Mouse (Mus musculus) neural tube, embryonic 15.5 days (tissue): ENCODE measurements around the gene Olfr1388. TPM values are rescaled to one million over a fixed set of nuclear protein-coding genes. Genes with fewer than 3 reads are reported as not detected.

Experiments used
- polyA plus RNA-seq: library from polyadenylated mRNA; unstranded; fragments of >200 nt; fragmentation: Nextera tagmentation; extraction: Ambion mirVana; gene quantifications from 2 replicates; pipeline ENCODE4 v1.2.1, GENCODE M21; 2015

Olfr1388 gene
- polyA plus RNA-seq, 1 experiment from 2014 or later = not detected

Other genes with a start within 250 kb of the Olfr1388 start
- 0.17 and 0.59 TPM in 2 replicates for gene Btnl9, start 249.5 kb upstream of the Olfr1388 start, polyA plus RNA-seq
- gene Zfp62, start 233.3 kb upstream of the Olfr1388 start, polyA plus RNA-seq = 33.6 and 38.2 TPM in 2 replicates
- gene Mgat1, start 192.4 kb upstream of the Olfr1388 start, polyA plus RNA-seq = 34.0 and 46.2 TPM in 2 replicates
- not detected in 2 replicates for gene Olfr1393, start 158.3 kb upstream of the Olfr1388 start, polyA plus RNA-seq
- not detected in 2 replicates for gene Olfr1392, start 151.3 kb upstream of the Olfr1388 start, polyA plus RNA-seq
- not detected in 2 replicates for gene Olfr10, start 131.9 kb upstream of the Olfr1388 start, polyA plus RNA-seq
- not detected in 2 replicates for gene Olfr1391, start 113.9 kb upstream of the Olfr1388 start, polyA plus RNA-seq
- not detected in 2 replicates for gene Olfr1390, start 101.4 kb upstream of the Olfr1388 start, polyA plus RNA-seq
- not detected in 2 replicates for gene Olfr1389, start 13.6 kb upstream of the Olfr1388 start, polyA plus RNA-seq
- not detected in 2 replicates for gene Olfr1387, start 18.7 kb downstream of the Olfr1388 start, polyA plus RNA-seq
- gene Olfr1386, start 28.4 kb downstream of the Olfr1388 start, polyA plus RNA-seq = not detected in 2 replicates
- not detected in 2 replicates for gene Olfr1385, start 52.4 kb downstream of the Olfr1388 start, polyA plus RNA-seq
- not detected in 2 replicates for gene Olfr1384, start 70.1 kb downstream of the Olfr1388 start, polyA plus RNA-seq
- gene Olfr1383, start 83.0 kb downstream of the Olfr1388 start, polyA plus RNA-seq = not detected in 2 replicates
- not detected in 2 replicates for gene Olfr1382, start 91.6 kb downstream of the Olfr1388 start, polyA plus RNA-seq
- not detected in 2 replicates for gene Olfr1381, start 106.8 kb downstream of the Olfr1388 start, polyA plus RNA-seq
- not detected in 2 replicates for gene Olfr1380, start 120.3 kb downstream of the Olfr1388 start, polyA plus RNA-seq
- 1.7 and 2.1 TPM in 2 replicates for gene Flt4, start 172.6 kb downstream of the Olfr1388 start, polyA plus RNA-seq
- not detected in 2 replicates for gene Scgb3a1, start 227.0 kb downstream of the Olfr1388 start, polyA plus RNA-seq